Mouse (Mus musculus) CH12.LX (cell line): ENCODE results near the gene Slc48a1. TPM values are rescaled to one million over a fixed set of nuclear protein-coding genes. Genes with fewer than 3 reads are reported as not detected.

Experiments
- DNase-seq: peaks from one replicate; pipeline ENCODE4 v3.0.0-alpha.2; 2013; ENCODE audit errors: extremely low read depth
- H3K27ac ChIP-seq: 2 replicates; pipeline ENCODE4 v1.5.1; 2012; ENCODE audit warnings: low read depth, mild to moderate bottlenecking, control low read depth, moderate library complexity; ENCODE audit not compliant: insufficient read depth
- H3K27me3 ChIP-seq: replicated peaks from 2 replicates; pipeline ENCODE3; 2012; ENCODE audit warnings: inconsistent platforms
- H3K36me3 ChIP-seq, 2 experiments: replicated peaks in 1 of 2; 2 replicates each; pipeline versions ENCODE3 to v1.6.1; 2012; ENCODE audit warnings: inconsistent platforms in 1 of 2, low read length in 1 of 2, mild to moderate bottlenecking in 1 of 2, mixed read lengths in 1 of 2, moderate library complexity in 1 of 2; ENCODE audit not compliant: control insufficient read depth in 1 of 2, insufficient read depth in 1 of 2
- H3K4me1 ChIP-seq, 2 experiments: 2 replicates each; pipeline ENCODE4 v1.6.1; 2012; ENCODE audit warnings: inconsistent platforms in 1 of 2, moderate library complexity in 1 of 2; ENCODE audit not compliant: insufficient read depth in 2 of 2, control insufficient read depth in 1 of 2
- H3K4me2 ChIP-seq: 2 replicates; pipeline ENCODE4 v1.6.1; 2012; ENCODE audit warnings: low read depth, mild to moderate bottlenecking, control low read depth; ENCODE audit not compliant: poor library complexity, insufficient read depth, severe bottlenecking
- H3K4me3 ChIP-seq, 3 experiments: fragments of 150-350 bp in 1 of 3; sonication (generic) in 1 of 3; replicated peaks in 1 of 3; 2 replicates each; pipeline versions ENCODE3 to v1.5.1; 2011 to 2012; ENCODE audit warnings: low read depth in 2 of 3, low read length in 2 of 3, mild to moderate bottlenecking in 2 of 3, moderate library complexity in 2 of 3, control low read depth in 1 of 3, improper control_type of control experiment in 1 of 3, inconsistent platforms in 1 of 3, mixed read lengths in 1 of 3; ENCODE audit not compliant: poor library complexity in 1 of 3
- H3K79me2 ChIP-seq: replicated peaks from 2 replicates; pipeline ENCODE4 v1.6.1; 2012; ENCODE audit warnings: mild to moderate bottlenecking, moderate library complexity; ENCODE audit not compliant: control insufficient read depth, poor library complexity, insufficient read depth, severe bottlenecking; ENCODE audit errors: extremely low read depth
- H3K9ac ChIP-seq: 2 replicates; pipeline ENCODE4 v1.6.1; 2012; ENCODE audit warnings: low read depth, mild to moderate bottlenecking, control low read depth, moderate library complexity; ENCODE audit not compliant: insufficient read depth
- H3K9me3 ChIP-seq: replicated peaks from 2 replicates; pipeline ENCODE3; 2012; ENCODE audit warnings: low read length, inconsistent platforms, mixed read lengths
- BHLHE40 ChIP-seq: IDR thresholded peaks from 2 replicates; pipeline ENCODE4 v1.6.1; 2011; ENCODE audit warnings: mild to moderate bottlenecking, low read depth, low read length, improper control_type of control experiment
- CHD1 ChIP-seq: IDR thresholded peaks from 2 replicates; pipeline ENCODE4 v1.6.1; 2012; ENCODE audit warnings: low read depth, low read length, improper control_type of control experiment, inconsistent platforms
- CHD2 ChIP-seq: IDR thresholded peaks from 2 replicates; pipeline ENCODE4 v1.6.1; 2011; ENCODE audit warnings: low read length, improper control_type of control experiment
- CTCF ChIP-seq, 2 experiments: IDR thresholded peaks in 1 of 2; conservative IDR thresholded peaks in 1 of 2; 2 replicates each; pipeline ENCODE4 v1.5.1; 2011 to 2012; ENCODE audit warnings: low read depth in 2 of 2, low read length in 2 of 2, improper control_type of control experiment in 1 of 2, inconsistent platforms in 1 of 2, mild to moderate bottlenecking in 1 of 2, moderate library complexity in 1 of 2
- ELF1 ChIP-seq: IDR thresholded peaks from 2 replicates; pipeline ENCODE4 v1.6.1; 2014; ENCODE audit warnings: low read depth, mild to moderate bottlenecking, inconsistent platforms, low read length, improper control_type of control experiment
- EP300 ChIP-seq: IDR thresholded peaks from 2 replicates; pipeline ENCODE4 v1.6.1; 2011; ENCODE audit warnings: low read length, improper control_type of control experiment
- ETS1 ChIP-seq: conservative IDR thresholded peaks from 2 replicates; pipeline ENCODE4 v1.6.1; 2012; ENCODE audit warnings: low read depth, mild to moderate bottlenecking, inconsistent platforms, low read length, improper control_type of control experiment, moderate library complexity
- GABPA ChIP-seq: IDR thresholded peaks from 2 replicates; pipeline ENCODE4 v1.6.1; 2012; ENCODE audit warnings: low read depth, low read length, improper control_type of control experiment, inconsistent platforms; ENCODE audit not compliant: insufficient replicate concordance
- HCFC1 ChIP-seq: IDR thresholded peaks from 2 replicates; pipeline ENCODE4 v1.6.1; 2012; ENCODE audit warnings: low read depth, mild to moderate bottlenecking, inconsistent platforms, low read length, improper control_type of control experiment
- IRF4 ChIP-seq: IDR thresholded peaks from 2 replicates; pipeline ENCODE4 v1.6.1; 2014; ENCODE audit warnings: low read depth, mild to moderate bottlenecking, inconsistent platforms, low read length, improper control_type of control experiment
- JUND ChIP-seq: conservative IDR thresholded peaks from 2 replicates; pipeline ENCODE4 v1.6.1; 2011; ENCODE audit warnings: low read depth, low read length, improper control_type of control experiment
- KAT2A ChIP-seq: IDR thresholded peaks from 2 replicates; pipeline ENCODE4 v1.6.1; 2012; ENCODE audit warnings: low read length, improper control_type of control experiment, inconsistent platforms; ENCODE audit not compliant: insufficient replicate concordance
- MAFK ChIP-seq: IDR thresholded peaks from 2 replicates; pipeline ENCODE4 v1.6.1; 2011; ENCODE audit warnings: low read length, improper control_type of control experiment; ENCODE audit not compliant: insufficient replicate concordance
- MAX ChIP-seq: IDR thresholded peaks from 2 replicates; pipeline ENCODE4 v1.6.1; 2011; ENCODE audit warnings: low read length, improper control_type of control experiment
- MAZ ChIP-seq: IDR thresholded peaks from 2 replicates; pipeline ENCODE4 v1.6.1; 2012; ENCODE audit warnings: low read depth, mild to moderate bottlenecking, inconsistent platforms, low read length, improper control_type of control experiment, moderate library complexity
- NELFE ChIP-seq: IDR thresholded peaks from 2 replicates; pipeline ENCODE4 v1.6.1; 2011; ENCODE audit warnings: low read depth, low read length, improper control_type of control experiment
- NRF1 ChIP-seq: IDR thresholded peaks from 2 replicates; pipeline ENCODE4 v1.6.1; 2014; ENCODE audit warnings: low read depth, mild to moderate bottlenecking, inconsistent platforms, low read length, improper control_type of control experiment, moderate library complexity
- PAX5 ChIP-seq: IDR thresholded peaks from 2 replicates; pipeline ENCODE4 v1.6.1; 2012; ENCODE audit warnings: low read length, inconsistent platforms, mixed read lengths
- POLR2A ChIP-seq: IDR thresholded peaks from 2 replicates; pipeline ENCODE4 v1.6.1; 2011; ENCODE audit warnings: low read depth, mild to moderate bottlenecking, improper control_type of control experiment, low read length
- POLR2AphosphoS2 ChIP-seq: IDR thresholded peaks from 2 replicates; pipeline ENCODE4 v1.6.1; 2011; ENCODE audit warnings: low read depth, low read length, improper control_type of control experiment
- RAD21 ChIP-seq: IDR thresholded peaks from 2 replicates; pipeline ENCODE4 v1.6.1; 2011; ENCODE audit warnings: low read depth, mild to moderate bottlenecking, low read length, improper control_type of control experiment, moderate library complexity
- RCOR1 ChIP-seq: conservative IDR thresholded peaks from 2 replicates; pipeline ENCODE4 v1.6.1; 2012; ENCODE audit warnings: low read depth, mild to moderate bottlenecking, inconsistent platforms, low read length, improper control_type of control experiment
- SIN3A ChIP-seq: IDR thresholded peaks from 2 replicates; pipeline ENCODE4 v1.6.1; 2012; ENCODE audit warnings: low read length, improper control_type of control experiment, inconsistent platforms
- SMC3 ChIP-seq: IDR thresholded peaks from 2 replicates; pipeline ENCODE4 v1.6.1; 2011; ENCODE audit warnings: low read depth, low read length, improper control_type of control experiment
- TBP ChIP-seq: conservative IDR thresholded peaks from 2 replicates; pipeline ENCODE4 v1.6.1; 2011; ENCODE audit warnings: low read depth, low read length, improper control_type of control experiment
- TCF12 ChIP-seq: IDR thresholded peaks from 2 replicates; pipeline ENCODE4 v1.6.1; 2014; ENCODE audit warnings: low read depth, mild to moderate bottlenecking, inconsistent platforms, low read length, improper control_type of control experiment
- USF1 ChIP-seq: IDR thresholded peaks from 2 replicates; pipeline ENCODE4 v1.6.1; 2014; ENCODE audit warnings: low read depth, mild to moderate bottlenecking, inconsistent platforms, low read length, improper control_type of control experiment
- USF2 ChIP-seq: conservative IDR thresholded peaks from 2 replicates; pipeline ENCODE4 v1.6.1; 2011; ENCODE audit warnings: low read depth, low read length, improper control_type of control experiment
- ZC3H11A ChIP-seq: IDR thresholded peaks from 2 replicates; pipeline ENCODE4 v1.6.1; 2012; ENCODE audit warnings: low read depth, mild to moderate bottlenecking, inconsistent platforms, low read length, improper control_type of control experiment
- ZMIZ1 ChIP-seq: IDR thresholded peaks from 2 replicates; pipeline ENCODE4 v1.6.1; 2012; ENCODE audit warnings: low read depth, mild to moderate bottlenecking, inconsistent platforms, low read length, improper control_type of control experiment
- ZNF384 ChIP-seq: IDR thresholded peaks from 2 replicates; pipeline ENCODE4 v1.6.1; 2012; ENCODE audit warnings: low read depth, low read length, improper control_type of control experiment, inconsistent platforms
- dilution Hi-C: fragments of 300-500 bp; cut with MboI; formaldehyde crosslinking; loops from 2 replicates; pipeline ENCODE4 v1.14.3; 2020; ENCODE audit warnings: low sequenced_read_pairs; ENCODE audit not compliant: extremely low pct_unique_long_range_greater_than_20kb, extremely low pct_ligation_motif_present
- in situ Hi-C: fragments of 300-500 bp; cut with MboI; formaldehyde crosslinking; loops from 3 replicates; pipeline ENCODE4 v1.14.3; 2019; ENCODE audit warnings: low sequenced_read_pairs, low pct_ligation_motif_present, low pct_unique_long_range_greater_than_20kb, mixed read lengths
- polyA plus RNA-seq: library from polyadenylated mRNA; unstranded; fragments of >175 nt; gene quantifications from 2 replicates; pipeline ENCODE4 v1.2.1, GENCODE M21; 2012; ENCODE audit warnings: low read depth; ENCODE audit not compliant: insufficient read length
- total RNA-seq, 2 experiments: library from RNA; depleted of rRNA; stranded (reverse); fragments of 300-350 nt in 1 of 2; fragments of >200 nt in 1 of 2; gene quantifications; 2 replicates each; pipeline ENCODE4 v1.2.3; 2012 to 2014

Gene Slc48a1
- total and polyA plus RNA-seq, 3 experiments = 23.2 to 56.0 (median 39.4) TPM

- no peaks in the 10 kb centered on the region for H3K36me3 ChIP-seq
- dilution Hi-C loops = no loop called here
- no peak overlapping the region for H3K4me3 ChIP-seq
- no peaks in the 10 kb centered on the region for H3K9me3 ChIP-seq
- H3K27me3 ChIP-seq = no peaks in the 10 kb centered on the region
- H3K27ac ChIP-seq = no peak overlapping the region
- DNase-seq = no peak
- no peak overlapping the region for H3K9ac ChIP-seq
- H3K4me1 ChIP-seq = peaks cover 43 to 89% of the 10 kb centered on the region in 2 experiments
- in situ Hi-C loops = loop anchor here (25.0 kb wide), 1 partner anchor 378 kb away; no protein-coding TSS in a partner anchor
- no peak overlapping the region for H3K4me2 ChIP-seq
- no peaks in the 10 kb centered on the region for H3K79me2 ChIP-seq
- TF ChIP-seq NRF1 (no peak), SMC3 (no peak), BHLHE40 (no peak), EP300 (no peak), MAFK (no peak), GABPA (no peak), ETS1 (no peak), RCOR1 (no peak), NELFE (no peak), JUND (no peak)
Observed at GRCm38 (mm10) chr15:97839991-97840455, 61.7 kb downstream of the Slc48a1 start.

- H3K27ac ChIP-seq = no peak overlapping the region
- no peaks in the 10 kb centered on the region for H3K27me3 ChIP-seq
- H3K4me2 ChIP-seq = no peak overlapping the region
- H3K4me1 ChIP-seq = peaks cover 43 to 89% of the 10 kb centered on the region in 2 experiments
- dilution Hi-C loops = no loop called here
- TF ChIP-seq KAT2A = no peak
- no peak for TF ChIP-seq GABPA
- no peak for TF ChIP-seq CHD2
- TF ChIP-seq ZC3H11A = no peak
- no peak for TF ChIP-seq MAZ
- TF ChIP-seq ZMIZ1 = no peak
- no peak for TF ChIP-seq USF2
- TF ChIP-seq SMC3 = peak; percentile 68
- TF ChIP-seq EP300 = no peak
- TF ChIP-seq ELF1 = no peak
- no peak for TF ChIP-seq SIN3A
- no peak for TF ChIP-seq TBP
- TF ChIP-seq HCFC1 = no peak
- TF ChIP-seq ETS1 = no peak
- no peak for TF ChIP-seq IRF4
- no peak for TF ChIP-seq USF1
- no peak for TF ChIP-seq MAX
- no peak for TF ChIP-seq POLR2AphosphoS2
- TF ChIP-seq CHD1 = no peak
- TF ChIP-seq TCF12 = no peak
- peak; percentile 67 for TF ChIP-seq RAD21
- TF ChIP-seq CTCF (conservative IDR thresholded peaks at IDR 0.05 in 1 of 2, IDR thresholded peaks at IDR 0.05 in 1 of 2; ENCODE audit: low read depth in 2 of 2, low read length in 2 of 2) = peak; percentile 40 to 71; a peak in 3 of 4 replicates
- no peak for TF ChIP-seq PAX5
- no peak for TF ChIP-seq POLR2A
- TF ChIP-seq ZNF384 = no peak
- H3K9me3 ChIP-seq = peaks cover 1% of the 10 kb centered on the region
- H3K4me3 ChIP-seq = no peak overlapping the region
- no peaks in the 10 kb centered on the region for H3K79me2 ChIP-seq
- in situ Hi-C loops = loop anchor here (25.0 kb wide), 1 partner anchor 378 kb away; no protein-coding TSS in a partner anchor
- H3K36me3 ChIP-seq = no peaks in the 10 kb centered on the region
- H3K9ac ChIP-seq = no peak overlapping the region
- no peak for DNase-seq
Observed at GRCm38 (mm10) chr15:97840781-97841180, 62.5 kb downstream of the Slc48a1 start.
